Mouse (Mus musculus): ENCODE data around the gene Trpc3.
"Not testable (repeated sequence)": the region's sequence is repeated elsewhere in the genome, so short reads cannot be mapped to it uniquely, and the experiment has no call there.

The Trpc3 gene

DNA sequence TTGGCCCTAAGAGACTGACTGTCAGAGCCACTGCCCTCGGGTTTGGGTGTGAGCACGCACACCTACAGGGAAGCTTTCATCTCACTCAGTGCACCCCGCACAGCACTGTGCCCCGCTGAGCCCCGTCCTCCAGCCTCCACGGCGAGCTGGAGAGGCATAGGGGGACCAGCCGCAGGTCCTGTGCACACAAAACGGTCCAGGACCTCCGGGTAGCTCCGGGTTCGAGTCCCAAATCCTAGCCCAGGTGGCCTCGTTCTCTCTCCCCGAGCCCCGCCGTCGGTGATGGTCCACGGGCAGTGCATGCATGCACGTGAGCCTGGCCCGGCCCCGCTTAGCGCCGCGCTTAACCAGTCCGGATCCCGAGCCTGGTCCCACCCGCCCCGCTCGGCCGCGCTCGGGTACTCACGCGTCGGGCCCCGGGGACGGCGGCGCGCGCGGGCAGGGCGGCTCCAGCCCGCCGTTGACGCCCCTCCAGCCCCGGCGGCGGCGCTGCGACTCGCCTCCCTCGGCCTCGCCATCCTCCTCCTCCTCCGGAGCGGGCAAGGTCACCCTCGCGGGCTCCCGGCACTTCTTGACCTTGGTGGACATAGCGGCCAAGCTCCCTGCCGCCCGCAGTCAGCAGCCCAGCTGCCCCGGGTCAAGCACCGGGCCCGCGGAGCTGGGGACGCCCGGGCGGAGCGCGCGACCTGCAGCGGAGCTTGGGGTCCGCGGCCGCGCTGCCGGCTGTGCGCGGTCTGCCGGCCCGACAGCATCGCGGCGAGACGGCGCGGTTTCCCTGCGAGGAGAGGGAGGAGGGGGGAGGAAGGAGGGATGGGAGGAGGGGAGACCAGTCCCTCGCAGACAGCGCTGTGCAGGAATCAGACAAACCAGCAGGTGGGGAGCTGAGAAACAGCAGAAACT is at the start of gene Trpc3:
Gene Trpc3 (minus strand): TSS at position 776 of the 900 bp plus-strand sequence.
- peak; percentile 79 for DNase-seq (ENCODE audit: extremely low spot score, low spot score)

DNA sequence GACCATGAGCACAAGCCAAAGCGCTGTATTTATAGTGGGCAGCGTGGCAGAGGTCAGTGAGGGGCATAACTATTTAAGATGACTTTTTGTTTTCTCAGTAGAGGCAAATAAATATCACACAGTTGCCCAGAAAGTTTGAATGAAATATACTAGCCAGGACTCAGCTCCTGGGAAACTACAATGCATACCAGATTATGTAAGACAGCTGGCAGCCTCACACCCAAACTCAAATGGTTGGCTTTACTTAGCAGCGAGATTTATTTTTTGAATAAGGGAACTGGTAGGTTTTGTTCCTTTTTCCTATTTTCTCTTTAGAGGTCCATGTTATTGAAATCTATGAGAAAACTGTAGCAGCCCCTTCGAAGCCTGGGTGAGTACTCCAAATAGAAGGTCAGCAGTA is 48.1 kb upstream of the Trpc3 start:
- DNase-seq (ENCODE audit: extremely low spot score, low spot score) = no peak

DNA sequence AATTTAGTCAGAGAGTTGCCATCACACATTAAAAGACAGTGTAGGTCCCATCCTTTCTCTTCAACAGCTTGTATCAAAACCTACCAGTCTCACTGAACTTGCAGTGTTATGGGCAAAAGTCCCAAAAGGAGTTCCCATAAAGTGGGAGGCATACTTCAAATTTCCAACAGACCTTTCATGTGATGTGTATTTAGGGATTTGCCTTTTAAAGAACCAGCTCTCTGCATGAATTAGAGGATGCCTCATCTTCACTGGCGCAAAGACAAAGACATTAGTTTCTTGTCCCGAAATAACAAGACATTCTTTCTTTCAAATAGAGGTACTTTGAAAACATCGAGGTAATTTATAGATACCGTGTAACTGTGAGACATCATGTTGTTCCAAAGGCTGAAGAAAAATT is 43.1 kb upstream of the Trpc3 start:
- DNase-seq (ENCODE audit: extremely low spot score, low spot score) = no peak

DNA sequence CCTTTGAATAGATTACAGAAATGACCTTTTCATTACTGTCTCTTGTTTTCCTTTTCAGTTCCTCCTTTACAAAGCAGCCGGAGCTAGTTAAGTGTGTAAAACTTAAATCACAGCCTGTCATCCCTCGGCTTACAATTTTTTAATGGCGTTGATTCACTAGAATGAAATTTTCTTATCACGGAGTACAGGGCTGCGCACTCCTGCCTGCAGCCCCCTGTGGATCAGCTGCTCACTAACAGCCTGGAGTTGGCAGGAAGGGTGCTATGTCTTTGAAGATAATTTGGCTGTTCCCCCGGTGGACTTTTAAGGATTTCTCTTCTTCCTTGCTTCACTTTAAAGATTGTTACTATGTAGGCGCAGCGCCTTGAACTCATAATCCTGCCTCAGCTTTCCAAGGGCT is 36.6 kb upstream of the Trpc3 start:
- DNase-seq (ENCODE audit: extremely low spot score, low spot score) = no peak

DNA sequence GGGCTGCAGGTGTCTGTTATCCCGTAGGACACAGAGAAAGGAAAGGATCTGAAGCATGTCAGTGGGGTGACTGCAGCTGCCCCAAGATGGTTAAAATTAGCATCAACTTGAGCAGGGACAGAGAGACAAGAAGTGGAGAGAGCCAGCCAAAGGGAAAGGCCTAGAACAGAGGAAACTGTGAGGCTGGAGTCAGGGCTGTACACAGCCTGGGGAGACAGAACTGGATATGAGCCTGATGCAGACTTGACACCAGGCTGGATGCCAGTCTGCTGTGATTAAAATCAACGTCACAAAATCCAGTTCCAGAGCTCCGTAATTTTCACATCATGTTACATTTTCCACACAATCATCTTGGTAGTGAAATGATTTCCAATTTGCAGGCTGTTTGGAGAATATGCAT is 31.9 kb upstream of the Trpc3 start:
- DNase-seq (ENCODE audit: extremely low spot score, low spot score) = no peak

DNA sequence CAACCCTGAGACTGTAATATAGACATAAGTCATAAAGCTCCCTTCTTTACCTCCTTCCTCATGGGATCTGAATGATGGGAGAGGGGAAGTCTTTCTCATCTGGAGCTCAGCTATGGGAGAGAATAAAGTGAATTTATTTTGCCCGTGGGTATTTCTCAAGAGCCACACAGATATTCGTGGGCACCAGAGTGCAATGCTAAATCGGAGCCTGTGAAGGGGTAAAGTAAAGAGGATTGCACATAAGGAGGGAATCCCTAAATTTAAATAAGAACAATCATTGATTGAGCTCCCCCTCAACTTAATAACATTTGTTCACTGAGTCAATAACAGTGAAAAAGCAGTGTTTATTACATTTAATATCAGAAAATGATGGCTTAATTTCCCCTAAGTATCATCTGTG is 19.6 kb upstream of the Trpc3 start:
- DNase-seq (ENCODE audit: extremely low spot score, low spot score) = no peak

DNA sequence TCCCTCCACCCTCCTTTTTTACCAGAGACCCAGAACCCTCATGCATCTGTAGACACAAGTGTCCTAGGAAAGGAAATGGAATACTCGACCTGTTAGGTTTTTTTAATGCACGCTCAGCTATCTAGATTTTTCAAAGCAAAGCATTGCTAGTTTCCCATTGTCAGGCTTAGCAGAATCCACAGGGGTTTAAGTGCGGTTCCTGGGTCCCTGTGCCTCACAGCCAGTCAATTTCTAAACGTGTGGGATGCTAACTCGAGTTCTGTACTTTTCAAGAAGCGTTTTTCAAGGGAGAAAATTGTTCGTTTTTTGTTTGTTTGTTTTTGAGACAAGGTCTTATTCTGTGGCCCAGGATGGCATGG is 304 bp upstream of the Trpc3 start:
- DNase-seq (ENCODE audit: extremely low spot score, low spot score) = no peak

DNA sequence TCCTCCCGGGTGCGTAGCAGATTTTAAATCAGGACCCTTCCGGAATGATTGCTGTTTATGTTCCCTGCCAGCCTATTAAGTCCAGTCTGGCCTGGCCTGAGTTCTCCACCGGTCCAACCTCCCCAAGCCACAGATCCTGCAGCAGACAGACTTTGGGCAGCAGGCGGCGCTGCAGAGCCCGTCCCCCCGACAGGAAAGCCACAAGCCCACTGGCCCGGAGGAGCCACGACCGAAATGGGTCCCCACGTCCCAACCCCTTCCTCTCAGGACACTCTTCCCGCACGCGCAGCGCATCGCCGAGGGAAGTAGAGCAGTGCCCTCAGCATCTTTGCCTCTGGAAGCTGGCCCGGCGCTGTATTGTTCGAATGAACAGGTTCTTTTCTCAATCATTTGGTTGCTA is 1.1 kb downstream of the Trpc3 start:
- DNase-seq (ENCODE audit: extremely low spot score, low spot score) = peak; percentile 87

DNA sequence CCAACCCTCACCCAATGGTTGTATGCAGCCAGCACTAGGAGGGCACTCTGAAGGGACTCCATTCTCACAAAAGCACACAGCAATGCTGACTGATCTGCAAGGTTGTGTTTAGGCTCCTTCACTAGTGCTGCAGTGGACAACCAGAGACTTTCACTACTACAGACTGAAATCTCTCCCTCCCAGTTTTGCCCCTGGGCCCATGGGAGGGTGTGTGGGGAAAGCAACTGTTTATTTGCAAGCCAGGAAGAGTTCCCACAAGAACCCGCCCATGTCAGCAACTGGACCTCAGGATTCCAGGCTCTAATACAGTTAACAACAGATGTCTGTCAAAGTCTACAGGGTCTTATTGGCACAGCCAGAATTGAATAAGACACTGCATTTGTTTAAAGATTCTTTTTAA is 14.1 kb downstream of the Trpc3 start:
- DNase-seq (ENCODE audit: extremely low spot score, low spot score) = no peak

DNA sequence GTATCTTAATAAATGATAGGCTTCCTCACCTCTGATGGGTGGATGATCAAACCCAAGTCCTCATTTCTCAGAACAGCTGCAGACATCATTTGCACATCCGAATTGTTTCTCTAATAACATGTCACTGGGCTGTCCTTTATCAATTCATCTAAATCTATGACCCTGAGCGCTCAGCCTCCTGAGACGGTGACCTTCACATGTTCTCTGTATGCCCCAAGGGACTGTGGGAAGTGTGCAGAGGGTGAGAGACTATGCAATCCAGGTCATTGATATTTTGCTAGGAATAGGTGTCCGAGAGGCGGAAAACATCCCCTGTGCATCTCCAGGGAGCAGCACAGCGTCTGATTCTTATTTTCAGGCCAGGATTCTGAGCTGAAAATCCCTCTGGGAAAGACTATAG is 22.2 kb downstream of the Trpc3 start:
- DNase-seq (ENCODE audit: extremely low spot score, low spot score) = no peak

DNA sequence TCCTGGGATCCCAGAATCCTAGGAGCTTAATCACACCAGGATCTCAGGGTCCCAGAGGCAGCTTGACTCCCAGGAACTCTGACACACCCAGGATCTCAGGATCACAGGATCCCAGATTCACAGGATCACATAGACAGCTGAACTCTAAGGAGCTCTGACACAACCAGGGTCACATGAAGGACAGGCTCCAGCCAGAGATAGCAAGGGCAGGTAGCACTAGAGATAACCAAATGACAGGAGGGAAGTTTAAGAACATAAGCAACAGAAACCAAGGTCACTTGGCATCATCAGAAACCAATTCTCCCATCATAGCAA is 44.8 kb downstream of the Trpc3 start:
- DNase-seq (ENCODE audit: extremely low spot score, low spot score) = not testable (repeated sequence)

DNA sequence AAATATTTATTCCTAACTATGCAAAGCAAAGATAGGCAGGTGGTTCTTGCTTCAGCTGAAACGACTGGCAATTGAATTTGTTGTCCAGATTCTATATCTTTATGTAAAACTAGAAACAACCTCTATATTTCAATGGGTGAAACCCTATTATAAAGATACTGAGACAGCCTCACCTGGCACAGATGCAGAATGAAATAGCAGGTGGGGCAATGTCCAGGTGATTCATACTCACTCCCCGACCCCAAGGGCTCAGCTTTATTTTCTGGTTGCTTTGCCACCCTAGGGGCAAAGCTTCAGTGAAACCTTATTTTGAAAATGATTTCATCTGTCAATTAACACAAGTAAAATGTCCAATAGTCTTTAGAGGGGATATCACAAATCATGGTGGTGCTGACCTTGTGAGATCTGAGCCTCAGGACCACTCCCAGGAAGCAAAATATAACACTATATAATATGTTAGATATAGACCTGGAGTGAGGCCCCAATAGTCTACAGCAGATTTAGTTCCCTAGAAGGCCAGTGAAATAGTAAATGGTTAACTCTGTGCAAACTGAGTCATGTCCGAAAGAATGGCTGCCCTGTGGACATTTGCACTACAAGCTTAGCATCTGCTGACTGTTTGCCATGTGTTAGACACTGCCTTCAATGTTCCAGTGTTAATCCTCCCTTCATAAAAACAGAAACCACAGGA is 45.3 kb downstream of the Trpc3 start:
- DNase-seq (ENCODE audit: extremely low spot score, low spot score) = no peak

DNA sequence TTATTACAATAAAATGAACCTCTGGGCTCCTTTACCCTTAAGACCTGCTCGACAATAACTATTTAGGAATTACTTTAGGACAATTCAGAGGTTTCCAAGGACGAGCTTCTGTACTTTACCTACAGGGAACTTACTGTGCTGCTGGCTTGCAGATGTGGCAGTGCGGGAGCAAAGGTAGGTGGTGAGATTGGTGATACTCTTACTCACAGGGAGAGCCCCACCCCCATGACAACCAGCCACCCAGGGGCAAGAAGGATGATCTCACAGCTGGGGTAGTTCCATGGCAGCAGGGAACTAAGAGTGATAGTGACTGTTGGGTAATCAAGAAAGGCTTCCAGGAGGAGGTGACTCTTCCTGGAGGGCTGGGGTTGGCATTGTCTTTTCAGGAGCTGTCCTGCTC is 46.6 kb downstream of the Trpc3 start:
- DNase-seq (ENCODE audit: extremely low spot score, low spot score) = no peak

DNA sequence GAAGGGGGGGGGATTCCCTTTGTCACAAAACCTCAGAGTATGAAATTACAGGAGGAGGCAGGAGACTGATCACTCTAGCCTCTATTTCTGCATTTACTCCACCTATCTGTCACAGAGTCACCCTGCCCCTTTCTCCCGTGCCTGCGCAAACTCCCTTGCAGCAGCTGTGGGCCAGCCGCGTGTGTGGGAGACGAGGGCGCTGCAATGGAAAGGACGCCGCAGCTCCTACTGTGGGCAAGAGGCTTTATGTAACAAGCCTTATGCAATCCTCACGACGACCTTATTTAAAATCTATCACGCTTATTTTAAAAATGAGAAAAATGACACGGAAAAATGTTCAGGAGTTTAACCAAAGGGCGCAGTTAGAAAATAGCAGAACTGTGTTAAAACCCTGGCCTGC is 47.2 kb downstream of the Trpc3 start:
- DNase-seq (ENCODE audit: extremely low spot score, low spot score) = no peak

DNA sequence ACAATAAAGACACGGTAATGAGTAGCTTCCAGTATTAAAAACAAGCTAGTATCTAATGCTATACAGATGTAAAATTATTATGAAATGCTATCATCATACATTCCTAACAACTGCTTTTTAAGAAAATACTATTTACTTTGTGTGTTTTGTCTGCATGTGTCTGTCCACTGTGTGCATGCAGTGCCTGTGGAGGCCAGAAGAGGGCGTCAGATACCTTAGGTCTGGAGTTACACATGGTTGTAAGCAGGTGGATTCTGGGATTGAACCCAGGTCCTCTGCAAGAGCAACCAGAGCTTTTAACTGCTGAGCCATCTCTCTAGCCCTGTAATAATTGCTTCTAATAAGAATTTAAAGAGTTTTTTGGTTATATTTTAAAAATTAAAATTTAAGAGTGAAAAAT is 49.2 kb downstream of the Trpc3 start:
- no peak for DNase-seq (ENCODE audit: extremely low spot score, low spot score)

DNA sequence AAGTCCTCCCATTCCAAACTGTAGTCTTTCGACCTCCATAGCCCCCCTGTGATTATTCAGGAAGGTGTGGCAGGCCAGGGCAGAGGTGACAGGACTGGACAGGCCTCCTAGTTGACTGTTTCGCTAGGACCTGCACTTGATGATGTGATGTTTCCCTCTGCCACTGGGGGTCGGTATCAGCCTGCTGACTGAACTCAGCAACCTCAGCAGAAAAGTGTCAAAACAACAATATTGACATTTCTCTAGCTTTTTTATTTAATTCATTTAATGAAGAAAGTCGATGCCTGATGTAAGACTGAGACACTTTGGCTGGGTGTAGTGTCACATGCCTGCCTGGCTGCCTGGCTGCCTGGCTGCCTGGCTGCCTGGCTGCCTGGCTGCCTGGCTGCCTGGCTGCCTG is 54.5 kb downstream of the Trpc3 start:
- DNase-seq (ENCODE audit: extremely low spot score, low spot score) = peak; percentile 35

DNA sequence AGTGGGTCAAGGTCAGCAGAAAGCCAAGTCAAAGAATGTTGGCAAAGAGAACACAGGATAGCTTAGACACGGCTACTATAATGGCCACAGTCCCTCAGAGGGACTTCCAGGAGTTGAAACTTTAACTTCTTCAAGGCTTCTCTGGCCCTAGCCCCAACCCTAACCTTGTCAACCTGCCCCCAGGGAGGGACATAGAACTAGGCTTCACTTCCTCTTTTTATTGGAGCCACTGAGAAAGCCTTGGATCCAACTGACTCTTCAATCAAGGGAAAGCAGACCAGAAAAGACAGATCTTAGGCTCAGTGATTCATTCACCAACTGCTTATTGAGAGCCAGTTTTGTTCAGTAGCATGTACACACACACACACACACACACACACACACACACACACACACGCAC is 63.2 kb downstream of the Trpc3 start:
- DNase-seq (ENCODE audit: extremely low spot score, low spot score) = no peak

DNA sequence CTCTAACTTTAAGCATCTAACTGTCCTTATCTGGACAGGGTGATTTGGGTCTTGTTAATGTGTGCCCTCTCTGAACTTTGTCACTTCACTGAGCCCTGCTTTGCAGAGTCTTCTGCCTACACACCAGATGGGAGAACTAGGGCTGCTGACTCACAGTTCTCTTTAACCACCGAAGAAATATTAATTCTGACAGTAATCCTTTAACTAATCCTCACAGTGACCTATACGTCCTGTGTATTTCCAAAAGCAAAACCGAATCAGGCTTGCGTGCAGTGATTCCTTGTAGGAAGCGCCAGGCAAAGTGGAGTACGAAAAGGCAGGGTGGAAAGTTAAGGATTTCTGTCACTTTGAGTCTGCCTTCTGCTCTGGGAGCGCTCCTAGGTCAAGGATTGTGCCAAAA is 71.8 kb downstream of the Trpc3 start:
- DNase-seq (ENCODE audit: extremely low spot score, low spot score) = no peak

DNA sequence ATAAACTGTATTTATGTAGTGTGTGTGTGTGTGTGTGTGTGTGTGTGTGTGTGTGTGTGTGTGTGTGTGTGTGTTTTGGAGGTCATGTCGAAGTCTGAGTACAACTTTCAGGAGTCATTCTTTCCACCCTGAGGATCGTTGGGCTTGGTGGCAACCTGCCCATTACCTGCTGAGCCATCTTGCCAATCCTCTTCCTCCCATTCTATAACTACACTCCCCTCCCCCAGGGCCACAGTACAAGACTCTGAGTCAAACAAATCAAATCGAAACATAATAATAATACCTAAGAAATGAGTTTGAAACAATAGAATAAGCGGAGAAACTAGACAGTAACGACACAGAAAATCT is 76.1 kb downstream of the Trpc3 start:
- DNase-seq (ENCODE audit: extremely low spot score, low spot score) = no peak

DNA sequence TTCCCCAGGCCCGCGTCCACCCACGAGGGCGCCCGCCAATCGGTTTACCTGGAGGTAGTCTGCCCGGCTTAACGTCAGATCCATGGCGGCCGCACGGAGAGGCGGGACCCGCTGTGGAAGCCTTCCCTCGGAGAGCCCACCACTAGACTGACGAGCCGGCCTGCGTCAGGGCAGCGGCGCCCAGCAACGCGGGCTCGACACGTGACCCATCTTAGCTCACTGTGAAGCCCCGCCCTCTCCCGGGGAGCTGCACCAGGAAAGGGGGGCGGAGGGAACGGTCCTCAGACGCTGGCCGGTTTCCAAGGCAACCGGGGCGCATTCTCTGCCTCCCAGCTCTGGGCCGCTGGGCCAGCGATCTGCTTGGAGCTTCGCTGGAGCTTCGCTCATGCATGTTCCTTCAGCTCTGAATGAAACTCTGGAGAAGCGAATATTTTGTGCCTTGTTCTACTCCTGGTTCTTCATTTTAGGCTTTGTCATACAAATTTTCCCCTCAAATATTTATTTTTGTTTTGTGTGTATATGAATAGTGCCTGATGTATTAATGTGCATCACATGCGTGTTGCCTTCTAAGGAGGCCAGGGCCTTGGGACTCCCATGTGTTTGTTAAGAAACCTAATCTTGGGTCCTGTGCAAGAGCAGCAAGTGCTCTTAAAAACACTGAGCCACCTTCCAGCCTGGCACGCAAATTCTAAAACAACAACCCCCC is 76.6 kb downstream of the Trpc3 start, which contains the start of gene Bbs7:
Gene Bbs7 (minus strand): TSS at position 276 of the 706 bp plus-strand sequence.
- DNase-seq (ENCODE audit: extremely low spot score, low spot score) = peak; percentile 95

DNA sequence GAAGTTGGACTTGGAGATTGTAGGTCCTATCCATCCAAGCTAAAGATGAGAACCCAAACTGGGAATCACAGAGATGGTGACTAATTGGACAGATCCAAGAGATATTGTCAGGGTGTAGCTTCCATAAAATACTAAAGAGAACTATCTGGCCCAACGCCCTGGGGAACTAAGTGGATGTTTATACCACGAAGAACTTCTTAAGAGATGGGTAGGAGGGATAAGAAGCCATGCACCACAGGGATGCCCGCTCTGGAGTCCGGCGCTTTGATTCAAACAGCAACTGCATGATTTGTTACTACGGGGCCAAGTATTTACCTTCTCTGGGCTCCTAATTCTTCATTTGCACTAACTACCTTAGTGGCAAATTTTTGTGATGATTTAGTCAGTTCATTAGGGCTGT is 77.3 kb downstream of the Trpc3 start:
- no peak for DNase-seq (ENCODE audit: extremely low spot score, low spot score)

All from neural tube, embryonic 10.5 days (tissue).